Mouse (Mus musculus) embryonic facial prominence, embryonic 11.5 days (tissue): ENCODE measurements at regions not wholly inside any gene's neighbourhood (a gene's known extent, or its start where the extent isn't known, plus 50 kb on each side); places are given as distances from the start of the nearest gene placed in this dataset.

Experiments
- ATAC-seq: fragments of 200-750 bp; cut with Nextera tagmentation; replicated peaks from 2 replicates; pipeline ENCODE4 v1.8.0; 2017; ENCODE audit warnings: low read depth; ENCODE audit not compliant: insufficient number of reproducible peaks, low FRiP score, low TSS enrichment
- DNase-seq: peaks from one replicate; pipeline ENCODE4 v3.0.0-alpha.2; 2015; ENCODE audit warnings: low spot score
- H3K27ac ChIP-seq: fragments of 300-500 bp; sonication (generic); replicated peaks from 2 replicates; pipeline ENCODE4 v1.5.1; 2014; ENCODE audit warnings: mild to moderate bottlenecking, low read depth, low read length, control low read depth
- H3K27me3 ChIP-seq: fragments of 300-500 bp; sonication (generic); 2 replicates; pipeline ENCODE4 v1.6.1; 2014; ENCODE audit warnings: mild to moderate bottlenecking, low read length, moderate library complexity, mixed read lengths; ENCODE audit not compliant: control insufficient read depth, insufficient read depth
- H3K36me3 ChIP-seq: fragments of 300-500 bp; sonication (generic); replicated peaks from 2 replicates; pipeline ENCODE4 v1.6.1; 2014; ENCODE audit warnings: low read depth, mild to moderate bottlenecking, low read length, moderate library complexity, mixed read lengths; ENCODE audit not compliant: control insufficient read depth, insufficient read depth
- H3K4me1 ChIP-seq: fragments of 300-500 bp; sonication (generic); 2 replicates; pipeline ENCODE4 v1.6.1; 2014; ENCODE audit warnings: low read length, mixed read lengths; ENCODE audit not compliant: control insufficient read depth, insufficient read depth
- H3K4me2 ChIP-seq: fragments of 300-500 bp; sonication (generic); 2 replicates; pipeline ENCODE4 v1.6.1; 2014; ENCODE audit warnings: low read depth, mild to moderate bottlenecking, control low read depth, low read length, moderate library complexity
- H3K4me3 ChIP-seq: fragments of 300-500 bp; sonication (generic); 2 replicates; pipeline ENCODE4 v1.5.1; 2014; ENCODE audit warnings: low read depth, low read length, control low read depth
- H3K9ac ChIP-seq: fragments of 300-500 bp; sonication (generic); replicated peaks from 2 replicates; pipeline ENCODE4 v1.6.1; 2014; ENCODE audit warnings: mild to moderate bottlenecking, control low read depth, low read length
- H3K9me3 ChIP-seq: fragments of 300-500 bp; sonication (generic); replicated peaks from 2 replicates; pipeline ENCODE4 v1.6.1; 2016; ENCODE audit warnings: mild to moderate bottlenecking, low read length, inconsistent platforms, mixed read lengths; ENCODE audit not compliant: control insufficient read depth
- WGBS: fragments of 180-500 bp; shearing (Covaris S2); extraction: QIAGEN DNeasy Blood & Tissue Kit; methylation state at CpG from one replicate; pipeline ENCODE4 v1.1.7; 2014; 5-methylcytosine and 5-hydroxymethylcytosine counted together

GRCm38 (mm10) chr8:8812051-8812806, 121.9 kb upstream of the Arglu1 start:
- no peak overlapping the region; the same call in 1 of the 2 replicates for H3K27ac ChIP-seq
- DNase-seq, result peak; percentile 70

DNA sequence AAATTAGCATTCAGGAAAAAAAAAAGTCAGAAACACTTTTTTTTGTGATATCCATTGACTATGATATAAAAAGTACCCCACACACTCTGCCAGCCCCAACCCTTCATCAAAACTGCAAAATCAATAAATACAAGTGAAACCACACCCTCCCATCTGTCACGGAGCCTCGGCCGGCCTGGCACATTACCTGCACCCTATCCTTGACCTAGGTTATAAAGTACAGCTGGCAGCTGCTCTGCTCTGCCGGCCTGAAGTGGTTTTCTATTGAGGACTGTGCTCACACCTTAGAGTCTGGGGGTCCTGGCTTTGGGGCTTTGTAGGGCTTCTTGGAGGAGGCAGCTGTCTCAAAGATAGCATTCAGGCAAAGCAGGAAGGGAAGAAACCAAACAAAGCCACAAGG, 120.6 kb upstream of the Arglu1 start:
- Histone ChIP-seq H3K9ac (no peak overlapping the region), H3K9me3 (no peaks in the 10 kb centered on the region), H3K36me3 (no peaks in the 10 kb centered on the region), H3K27ac (no peak overlapping the region), H3K4me3 (no peak overlapping the region), H3K27me3 (no peaks in the 10 kb centered on the region), H3K4me2 (no peak overlapping the region), H3K4me1 (no peaks in the 10 kb centered on the region)
- ATAC-seq (no peak), DNase-seq (no peak)
- 40% methylated on average over 4 of the region's 4 CpGs for WGBS

More at GRCm38 (mm10) chr8:8812051-8812806, 121.9 kb upstream of the Arglu1 start:
- Histone ChIP-seq H3K4me2 (no peak overlapping the region), H3K9me3 (no peaks in the 10 kb centered on the region), H3K4me3 (no peak overlapping the region), H3K27me3 (no peaks in the 10 kb centered on the region), H3K9ac (no peak overlapping the region), H3K4me1 (no peaks in the 10 kb centered on the region), H3K36me3 (no peaks in the 10 kb centered on the region)
- 62% methylated on average over 21 of the region's 21 CpGs for WGBS
- ATAC-seq, result no peak

DNA sequence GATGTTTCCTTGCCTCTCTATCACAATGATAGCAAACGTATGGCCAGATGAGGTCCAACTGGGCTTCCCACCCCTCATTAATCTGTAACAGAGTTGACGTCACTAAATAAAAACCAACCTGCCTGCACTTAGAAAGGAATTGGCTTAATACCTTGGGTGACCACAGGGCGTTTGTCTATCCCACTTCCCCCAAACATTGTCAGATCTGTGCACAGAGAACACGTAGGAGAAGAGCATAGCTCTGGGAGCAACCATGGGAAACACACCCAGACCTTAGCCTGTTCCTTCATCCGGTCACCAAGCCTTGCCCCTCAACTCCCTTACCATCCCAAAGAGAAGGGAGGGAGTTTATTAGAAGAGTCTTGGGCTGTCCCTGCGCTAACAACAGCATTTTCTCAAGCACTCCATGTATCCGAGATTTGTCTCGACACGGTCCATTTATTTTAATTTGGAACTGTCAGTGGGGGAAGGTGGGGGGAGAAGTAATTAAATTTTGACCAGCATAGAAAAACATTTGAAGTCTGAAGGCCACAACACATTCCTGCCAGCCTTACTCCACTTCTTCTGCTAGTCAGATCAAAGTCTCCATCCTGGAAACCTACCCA, 119.6 kb upstream of the Arglu1 start:
- Histone ChIP-seq H3K4me2 (no peak overlapping the region), H3K4me1 (no peaks in the 10 kb centered on the region), H3K27ac (no peak overlapping the region), H3K36me3 (no peaks in the 10 kb centered on the region), H3K27me3 (no peaks in the 10 kb centered on the region), H3K4me3 (no peak overlapping the region), H3K9me3 (no peaks in the 10 kb centered on the region), H3K9ac (no peak overlapping the region)
- no peak for DNase-seq
- ATAC-seq, result no peak
- WGBS, result 68% methylated on average over 9 of the region's 9 CpGs

DNA sequence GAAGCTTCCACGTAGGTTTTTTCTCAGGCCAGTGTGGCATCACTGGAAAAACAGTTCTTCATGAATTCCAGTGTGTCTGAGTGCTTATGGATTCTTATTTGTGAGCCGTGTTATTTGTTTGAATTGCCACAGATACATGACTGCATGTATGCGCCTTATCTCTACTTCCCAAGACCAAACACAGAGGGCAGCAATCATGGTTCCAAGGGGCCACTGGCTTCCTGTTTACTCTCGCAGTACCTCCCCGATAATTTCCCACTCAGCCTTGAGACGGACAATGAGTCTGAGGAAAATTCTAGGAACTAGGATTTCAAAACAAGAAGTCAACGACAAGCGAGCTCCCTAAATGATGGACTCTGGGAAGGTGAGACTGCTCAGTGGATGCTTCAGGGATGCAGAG, 119.0 kb upstream of the Arglu1 start:
- no peak for ATAC-seq
- Histone ChIP-seq H3K4me2 (no peak overlapping the region), H3K4me3 (no peak overlapping the region), H3K27ac (no peak overlapping the region), H3K9ac (no peak overlapping the region), H3K9me3 (no peaks in the 10 kb centered on the region), H3K4me1 (no peaks in the 10 kb centered on the region), H3K27me3 (no peaks in the 10 kb centered on the region), H3K36me3 (no peaks in the 10 kb centered on the region)
- no peak for DNase-seq
- WGBS, result 87% methylated on average over 8 of the region's 8 CpGs

DNA sequence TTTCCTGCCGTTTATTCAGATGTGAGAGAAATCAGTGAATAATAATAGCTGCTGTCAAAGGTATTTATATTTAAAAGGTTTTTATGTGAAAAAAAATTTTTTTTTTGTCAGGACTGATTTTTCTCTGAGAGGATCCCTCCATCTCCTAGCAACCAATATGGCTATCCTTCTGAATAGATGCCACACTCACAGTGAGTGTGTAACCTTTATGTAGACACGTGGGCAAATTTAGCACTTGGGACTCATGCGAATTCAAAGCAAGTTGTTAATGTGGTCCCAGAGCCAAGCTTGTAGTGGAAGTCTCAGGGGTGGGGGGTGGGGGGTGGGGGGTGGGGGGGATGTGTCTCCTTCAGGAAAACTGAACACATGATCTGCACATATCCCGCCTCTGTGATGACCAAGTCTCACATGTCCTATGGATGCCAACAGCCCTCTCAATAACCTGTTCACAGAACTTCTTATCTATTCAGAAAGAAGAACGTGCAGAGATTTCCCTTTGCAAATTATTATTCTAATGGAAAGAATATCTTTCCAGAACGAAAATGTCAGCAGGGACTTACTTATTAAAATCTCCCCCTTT, 112.5 kb upstream of the Arglu1 start:
- ATAC-seq, result no peak

GRCm38 (mm10) chr8:8802317-8802716, 112.0 kb upstream of the Arglu1 start:
- Histone ChIP-seq H3K9me3 (no peaks in the 10 kb centered on the region), H3K4me1 (no peaks in the 10 kb centered on the region), H3K27ac (no peak overlapping the region), H3K4me3 (no peak overlapping the region), H3K9ac (no peak overlapping the region), H3K36me3 (no peaks in the 10 kb centered on the region), H3K27me3 (no peaks in the 10 kb centered on the region), H3K4me2 (no peak overlapping the region)
- ATAC-seq, result no peak
- 41% methylated on average over 5 of the region's 5 CpGs for WGBS
- DNase-seq, result peak; percentile 15

More for the DNA sequence above, 112.5 kb upstream of the Arglu1 start:
- H3K27ac ChIP-seq, result no peak overlapping the region
- no peaks in the 10 kb centered on the region for H3K9me3 ChIP-seq
- no peak overlapping the region for H3K4me2 ChIP-seq
- no peak for DNase-seq
- no peak overlapping the region for H3K9ac ChIP-seq
- WGBS, result 82% methylated on average over 6 of the region's 6 CpGs
- no peaks in the 10 kb centered on the region for H3K4me1 ChIP-seq
- no peaks in the 10 kb centered on the region for H3K27me3 ChIP-seq
- H3K36me3 ChIP-seq, result no peaks in the 10 kb centered on the region
- H3K4me3 ChIP-seq, result no peak overlapping the region

DNA sequence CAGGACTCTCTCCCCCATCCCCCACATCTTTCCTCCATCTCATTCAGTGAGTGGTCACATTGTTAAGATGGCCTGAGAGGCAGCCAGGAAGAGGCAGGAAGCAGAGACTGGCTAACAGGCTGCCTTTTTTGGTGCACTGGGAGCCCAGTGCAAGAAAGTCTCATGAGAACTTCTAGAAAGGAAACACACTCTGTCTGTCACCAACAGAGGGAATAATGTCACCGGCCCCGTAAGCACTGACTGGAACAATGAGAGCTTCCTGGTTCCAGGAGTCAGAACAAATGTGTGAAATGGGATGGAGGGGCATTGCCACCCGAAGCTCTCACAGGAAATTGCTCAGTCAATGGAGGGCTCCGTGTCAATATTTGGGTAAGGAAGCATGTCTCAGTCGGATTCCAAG, 111.3 kb upstream of the Arglu1 start:
- Histone ChIP-seq H3K27ac (no peak overlapping the region), H3K9me3 (no peaks in the 10 kb centered on the region), H3K9ac (no peak overlapping the region), H3K27me3 (no peaks in the 10 kb centered on the region), H3K4me1 (no peaks in the 10 kb centered on the region), H3K4me3 (no peak overlapping the region), H3K4me2 (no peak overlapping the region), H3K36me3 (no peaks in the 10 kb centered on the region)
- DNase-seq, result no peak
- 52% methylated on average over 5 of the region's 5 CpGs for WGBS
- ATAC-seq, result no peak

GRCm38 (mm10) chr8:8797521-8797920, 107.2 kb upstream of the Arglu1 start:
- no peak overlapping the region for H3K4me2 ChIP-seq
- DNase-seq (peak; percentile 59), ATAC-seq (no peak)
- H3K36me3 ChIP-seq, result no peaks in the 10 kb centered on the region
- 50% methylated on average over 3 of the region's 3 CpGs for WGBS
- H3K27me3 ChIP-seq, result no peaks in the 10 kb centered on the region
- H3K4me3 ChIP-seq, result no peak overlapping the region
- H3K4me1 ChIP-seq, result no peaks in the 10 kb centered on the region
- no peaks in the 10 kb centered on the region for H3K9me3 ChIP-seq
- H3K27ac ChIP-seq, result no peak overlapping the region; the same call in 1 of the 2 replicates
- H3K9ac ChIP-seq, result no peak overlapping the region
